Mouse (Mus musculus) E14TG2a.4 (cell line): Measurements from ENCODE around the gene Drap1.

Experiments
- CTCF ChIP-seq: conservative IDR thresholded peaks from 2 replicates; pipeline ENCODE4 v1.5.1; 2014; ENCODE audit warnings: low read length
- POU5F1 ChIP-seq: IDR thresholded peaks from 2 replicates; pipeline ENCODE4 v1.6.1; 2014; ENCODE audit warnings: low read length, borderline replicate concordance

DNA sequence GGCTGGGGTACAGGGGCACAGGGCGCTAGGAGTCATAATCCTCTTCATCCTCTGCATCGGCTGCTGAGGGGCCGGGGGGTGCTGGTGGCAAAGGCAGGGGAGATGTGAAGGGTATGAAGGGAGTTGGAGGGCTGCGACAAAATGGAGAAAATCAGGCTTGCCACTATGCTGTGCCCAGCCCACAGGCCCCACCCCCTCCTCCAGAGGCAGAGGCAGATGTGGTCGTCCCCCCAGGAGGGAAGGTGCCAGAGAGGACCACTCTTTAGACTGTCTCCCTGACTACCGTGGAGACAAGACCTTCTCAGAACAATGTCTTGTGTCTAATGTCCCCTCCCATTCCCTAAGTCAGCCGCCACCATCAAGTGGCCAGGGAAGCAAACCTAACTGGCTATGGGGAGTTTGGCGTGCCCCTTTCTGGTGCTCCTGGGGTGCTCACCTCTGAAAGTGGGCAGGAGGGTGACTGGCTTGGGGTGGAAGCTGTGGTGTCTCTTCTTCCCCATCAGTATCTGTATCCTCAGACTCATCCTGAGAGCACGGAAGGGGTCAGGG lies 1.8 kb downstream of the Drap1 start:
- TF ChIP-seq CTCF (no peak), POU5F1 (no peak)
